Mouse (Mus musculus): ENCODE measurements at regions not wholly inside any gene's neighbourhood (a gene's known extent, or its start where the extent isn't known, plus 50 kb on each side); places are given as distances from the start of the nearest gene placed in this dataset.

GRCm38 (mm10) chr13:72063278-72063761 lies 99.8 kb upstream of the Irx1 start:
- TF ChIP-seq CTCF (conservative IDR thresholded peaks at IDR 0.05; ENCODE audit: low read length), result no peak
- TF ChIP-seq POU5F1 (IDR thresholded peaks at IDR 0.05; ENCODE audit: borderline replicate concordance, low read length), result no peak
